Comparison of ENCODE assay signal across 10 mouse cellular contexts in the genomic region with DNA sequence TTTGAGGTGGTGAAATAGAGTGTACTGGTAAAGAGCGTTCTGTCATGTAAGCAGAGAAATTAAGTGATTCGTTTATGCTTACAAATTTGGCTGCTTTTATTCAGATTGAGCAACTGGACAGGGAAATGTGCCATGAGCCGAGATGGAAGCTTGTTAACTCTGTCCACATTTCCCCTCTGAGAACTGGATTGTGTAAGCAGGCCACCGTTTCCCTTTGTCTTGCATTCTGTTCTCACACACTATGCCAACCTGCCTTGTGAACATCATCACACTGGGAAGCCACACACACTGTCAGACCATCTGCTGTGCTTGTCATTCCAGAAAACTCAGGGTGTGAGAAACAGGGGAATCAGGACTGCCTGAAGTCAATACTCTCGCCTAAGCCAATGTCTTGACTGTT.
DNase-seq lines count a peak whose midpoint lies in the region; ATAC-seq lines count a peak whose summit lies in the region.
"Had no signal": no experiment of that assay in that cellular context is flagged by ENCODE, and none has a peak within 500 bp of the region (broad histone marks: within the 10 kb centered on the region; RNA-seq: fewer than 3 reads in every experiment).

No protein-coding gene starts in this region.

- peak; percentile 10 for DNase-seq in right cerebral cortex, adult 2 months (ENCODE audit: low spot score in 2 of 2)
- DNase-seq in right cerebral cortex, postnatal 14 days: no peak
- DNase-seq in embryo, embryonic 11 days: peak; percentile 5
- DNase-seq in lung, postnatal 25 days (ENCODE audit: low spot score): peak; percentile 58
- DNase-seq in spleen, adult 18-20 months: no peak
- no peak for DNase-seq in testis, postnatal 14 days (ENCODE audit: low spot score)
- no peak for DNase-seq in kidney, adult 11 months

- no peaks in the 10 kb centered on the region for H3K27me3 ChIP-seq in hindbrain, embryonic 15.5 days
- H3K27me3 ChIP-seq: limb, embryonic 12.5 days had no signal

- H3K4me3 ChIP-seq in hindbrain, embryonic 15.5 days: no peak overlapping the region
- H3K4me3 ChIP-seq: erythroblast, embryonic 14.5 days; limb, embryonic 12.5 days had no signal

- H3K9me3 ChIP-seq in hindbrain, embryonic 15.5 days: no peaks in the 10 kb centered on the region
- H3K9me3 ChIP-seq: limb, embryonic 12.5 days had no signal

- no peak overlapping the region for H3K4me2 ChIP-seq in hindbrain, embryonic 15.5 days
- H3K4me2 ChIP-seq: limb, embryonic 12.5 days had no signal

- H3K4me1 ChIP-seq in hindbrain, embryonic 15.5 days (replicated peaks): no peaks in the 10 kb centered on the region
- H3K4me1 ChIP-seq: limb, embryonic 12.5 days had no signal

- H3K27ac ChIP-seq in hindbrain, embryonic 15.5 days (replicated peaks): no peak overlapping the region
- H3K27ac ChIP-seq: limb, embryonic 12.5 days had no signal

- WGBS in hindbrain, embryonic 15.5 days: 47% methylated on average over 5 of the region's 5 CpGs

- H3K36me3 ChIP-seq in hindbrain, embryonic 15.5 days: no peaks in the 10 kb centered on the region
- H3K36me3 ChIP-seq: limb, embryonic 12.5 days had no signal

- no peak overlapping the region for H3K9ac ChIP-seq in hindbrain, embryonic 15.5 days
- H3K9ac ChIP-seq: limb, embryonic 12.5 days had no signal

- peak; percentile 87 for ATAC-seq in hindbrain, embryonic 15.5 days (ENCODE audit: low FRiP score, low read depth)

Comparison
In these comparisons a context has a peak if more than half of its experiments do, and no peak if none do; other contexts are left out.
1. DNase-seq: peak in right cerebral cortex, adult 2 months (2 of 2), embryo, embryonic 11 days (single experiment) and lung, postnatal 25 days (single experiment); none in right cerebral cortex, postnatal 14 days (single experiment), spleen, adult 18-20 months (0 of 2), testis, postnatal 14 days (single experiment) and kidney, adult 11 months (single experiment).